Mouse (Mus musculus): ENCODE measurements at regions not wholly inside any gene's neighbourhood (a gene's known extent, or its start where the extent isn't known, plus 50 kb on each side); places are given as distances from the start of the nearest gene placed in this dataset.

DNA sequence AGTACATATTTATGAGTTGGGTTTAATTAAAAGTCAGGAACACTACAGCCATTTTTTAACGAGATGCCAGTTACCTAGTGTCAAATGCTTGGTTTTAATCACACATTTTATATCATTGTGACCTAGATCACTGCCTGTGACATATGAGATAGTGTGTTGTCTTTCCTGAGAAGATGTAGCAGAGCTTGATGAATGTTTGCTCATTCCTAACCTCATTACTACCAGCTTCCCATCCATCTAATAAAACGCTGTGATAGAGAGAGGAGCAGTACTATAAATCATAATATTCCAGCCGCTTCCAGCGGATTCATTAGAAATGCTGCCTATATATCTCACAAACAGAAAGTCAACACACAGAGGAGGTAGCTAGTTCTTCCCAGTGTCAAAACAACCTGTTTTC, 163.6 kb downstream of the Aldoart1 start:
- TF ChIP-seq CTCF (IDR thresholded peaks at IDR 0.05): no peak
- TF ChIP-seq EP300 (IDR thresholded peaks at IDR 0.05): no peak

All from lung, postnatal 0 days (tissue).